Mouse (Mus musculus) bone marrow, adult 2 months (tissue): ENCODE results near the gene Retreg1. TPM values are rescaled to one million over a fixed set of nuclear protein-coding genes. Genes with fewer than 3 reads are reported as not detected.
A peak's percentile ranks its signal among the peaks of the same experiment; 100 is the strongest.

ENCODE experiments used
- H3K27ac ChIP-seq: fragments of 200-500 bp; 2 replicates; pipeline ENCODE4 v1.5.1; 2012; ENCODE audit warnings: low read depth, mild to moderate bottlenecking, control low read depth, inconsistent platforms, low read length; ENCODE audit not compliant: control insufficient read depth, poor library complexity, insufficient read depth
- H3K4me1 ChIP-seq: fragments of 200-500 bp; 2 replicates; pipeline ENCODE4 v1.6.1; 2011; ENCODE audit warnings: low read length; ENCODE audit not compliant: control insufficient read depth, insufficient read depth
- H3K4me3 ChIP-seq: fragments of 200-500 bp; replicated peaks from 2 replicates; pipeline ENCODE3; 2011; ENCODE audit warnings: mild to moderate bottlenecking, low read depth, low read length, control low read depth; ENCODE audit not compliant: control insufficient read depth
- CTCF ChIP-seq: fragments of 200-500 bp; IDR thresholded peaks from 2 replicates; pipeline ENCODE4 v1.5.1; 2011; ENCODE audit warnings: low read length, control low read depth; ENCODE audit not compliant: control insufficient read depth, insufficient read depth
- POLR2A ChIP-seq: fragments of 200-500 bp; IDR thresholded peaks from 2 replicates; pipeline ENCODE4 v1.6.1; 2011; ENCODE audit warnings: low read depth, mild to moderate bottlenecking, control low read depth, low read length, borderline replicate concordance; ENCODE audit not compliant: control insufficient read depth
- WGBS: fragments of 180-500 bp; shearing (Covaris S2); methylation state at CpG from one replicate; pipeline ENCODE4 v1.1.7; 2018; 5-methylcytosine and 5-hydroxymethylcytosine counted together
- polyA plus RNA-seq: library from polyadenylated mRNA; stranded (reverse); fragments of >200 nt; gene quantifications from 2 replicates; pipeline ENCODE4 v1.2.4, GENCODE M21; 2011; ENCODE audit warnings: low replicate concordance; ENCODE audit not compliant: missing spikeins, insufficient read depth, insufficient read length

Gene Retreg1
- polyA plus RNA-seq, 1 experiment = 7.7 TPM

DNA sequence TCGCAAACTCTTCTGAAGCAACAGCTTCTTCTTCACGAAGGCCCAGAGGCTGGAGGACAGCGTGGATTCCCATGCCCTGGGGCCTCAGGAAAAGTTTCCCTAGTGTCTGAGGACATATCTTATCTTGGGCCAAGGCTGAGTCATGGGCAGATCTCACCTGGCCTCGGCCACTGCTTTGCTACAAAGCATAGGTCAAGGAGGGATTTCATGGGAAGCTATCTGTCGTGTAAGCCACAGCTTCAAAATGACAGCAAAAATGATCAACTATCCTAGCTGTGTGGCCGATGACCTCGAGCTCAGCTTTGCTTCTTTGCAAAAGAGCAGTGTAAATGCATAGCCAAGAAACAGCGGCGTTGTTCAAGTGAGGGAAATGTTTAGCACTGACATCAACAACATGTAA, 89.5 kb downstream of the Retreg1 start:
- 71% methylated on average over 9 of the region's 9 CpGs for WGBS
- no peak overlapping the region for H3K4me3 ChIP-seq
- no peak overlapping the region for H3K27ac ChIP-seq
- no peaks in the 10 kb centered on the region for H3K4me1 ChIP-seq
- TF ChIP-seq POLR2A (no peak), CTCF (no peak)

DNA sequence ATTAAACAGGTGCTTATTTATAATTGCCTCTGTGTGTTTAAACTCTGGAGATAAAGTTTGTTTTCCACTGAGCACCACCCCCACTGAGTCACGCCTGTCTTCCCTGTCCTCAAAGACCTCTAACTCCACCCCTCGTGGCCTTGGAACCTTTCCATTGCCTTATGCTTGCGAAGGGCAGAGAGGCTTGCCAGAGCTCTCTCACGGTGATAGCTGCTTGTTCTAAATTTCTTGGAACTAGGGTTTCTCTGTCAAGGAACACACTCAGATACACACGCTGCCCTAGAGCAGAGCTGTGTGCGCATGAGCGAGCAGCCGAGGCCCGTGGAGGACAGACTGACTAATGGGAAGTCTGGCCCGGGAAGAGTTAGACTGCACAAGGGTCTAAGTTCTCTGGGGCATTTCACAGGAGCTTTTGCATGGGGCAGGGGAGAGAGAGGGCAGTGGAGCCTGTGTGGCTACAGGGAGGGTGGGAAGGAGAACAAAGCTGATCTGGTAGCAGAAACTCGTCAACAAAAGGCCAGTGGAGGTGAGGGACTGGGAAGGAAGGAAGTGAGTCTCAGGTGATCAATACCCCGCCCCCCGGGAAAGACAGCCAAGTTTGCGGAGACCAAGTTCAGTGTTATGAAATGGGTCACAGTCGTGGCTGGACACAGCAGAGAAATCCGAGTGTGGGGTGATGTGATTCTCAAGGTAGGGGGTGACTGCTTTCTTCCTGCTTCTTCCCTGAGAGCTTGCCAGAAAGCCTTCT, 90.1 kb downstream of the Retreg1 start:
- peak overlapping the region; percentile 5 for H3K4me3 ChIP-seq
- TF ChIP-seq CTCF (no peak), POLR2A (no peak)
- WGBS = 7% methylated on average over 16 of the region's 16 CpGs
- H3K4me1 ChIP-seq = no peaks in the 10 kb centered on the region
- H3K27ac ChIP-seq = peak overlapping the region; percentile 29

- H3K4me1 ChIP-seq = no peaks in the 10 kb centered on the region
- WGBS = 21% methylated on average over 7 of the region's 7 CpGs
- TF ChIP-seq CTCF (no peak), POLR2A (no peak)
- no peak overlapping the region for H3K4me3 ChIP-seq
- no peak overlapping the region for H3K27ac ChIP-seq
These were observed 90.7 kb downstream of the Retreg1 start for GRCm38 (mm10) chr15:25933685-25934108.

DNA sequence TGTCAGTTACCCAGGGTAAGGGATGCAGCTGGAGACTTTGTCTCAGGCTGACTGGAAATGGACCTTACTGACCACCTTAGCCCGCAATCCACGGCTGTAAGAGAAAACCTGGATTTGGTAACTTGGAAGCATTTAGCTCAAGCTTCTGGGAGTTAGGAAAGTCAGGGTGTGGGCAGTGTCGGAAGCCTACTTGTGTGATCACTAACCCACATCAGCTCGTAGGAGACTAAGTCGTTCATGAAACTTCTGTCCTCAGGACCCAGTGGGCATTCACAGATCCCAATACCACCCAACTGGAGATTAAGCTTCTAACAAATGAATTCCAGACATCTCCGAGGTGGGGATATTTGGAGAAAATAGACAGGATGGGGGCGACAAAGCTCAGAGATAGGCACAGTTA, 91.4 kb downstream of the Retreg1 start:
- no peak for TF ChIP-seq CTCF
- TF ChIP-seq POLR2A = no peak
- H3K4me1 ChIP-seq = no peaks in the 10 kb centered on the region
- no peak overlapping the region for H3K27ac ChIP-seq
- WGBS = 80% methylated on average over 7 of the region's 7 CpGs
- H3K4me3 ChIP-seq = no peak overlapping the region

GRCm38 (mm10) chr15:25938496-25938895, 95.5 kb downstream of the Retreg1 start:
- Histone ChIP-seq H3K27ac (no peak overlapping the region), H3K4me3 (no peak overlapping the region), H3K4me1 (peaks cover 1% of the 10 kb centered on the region; the same call in 1 of the 2 replicates)
- TF ChIP-seq POLR2A (no peak), CTCF (no peak)
- WGBS = 69% methylated on average over 7 of the region's 7 CpGs

DNA sequence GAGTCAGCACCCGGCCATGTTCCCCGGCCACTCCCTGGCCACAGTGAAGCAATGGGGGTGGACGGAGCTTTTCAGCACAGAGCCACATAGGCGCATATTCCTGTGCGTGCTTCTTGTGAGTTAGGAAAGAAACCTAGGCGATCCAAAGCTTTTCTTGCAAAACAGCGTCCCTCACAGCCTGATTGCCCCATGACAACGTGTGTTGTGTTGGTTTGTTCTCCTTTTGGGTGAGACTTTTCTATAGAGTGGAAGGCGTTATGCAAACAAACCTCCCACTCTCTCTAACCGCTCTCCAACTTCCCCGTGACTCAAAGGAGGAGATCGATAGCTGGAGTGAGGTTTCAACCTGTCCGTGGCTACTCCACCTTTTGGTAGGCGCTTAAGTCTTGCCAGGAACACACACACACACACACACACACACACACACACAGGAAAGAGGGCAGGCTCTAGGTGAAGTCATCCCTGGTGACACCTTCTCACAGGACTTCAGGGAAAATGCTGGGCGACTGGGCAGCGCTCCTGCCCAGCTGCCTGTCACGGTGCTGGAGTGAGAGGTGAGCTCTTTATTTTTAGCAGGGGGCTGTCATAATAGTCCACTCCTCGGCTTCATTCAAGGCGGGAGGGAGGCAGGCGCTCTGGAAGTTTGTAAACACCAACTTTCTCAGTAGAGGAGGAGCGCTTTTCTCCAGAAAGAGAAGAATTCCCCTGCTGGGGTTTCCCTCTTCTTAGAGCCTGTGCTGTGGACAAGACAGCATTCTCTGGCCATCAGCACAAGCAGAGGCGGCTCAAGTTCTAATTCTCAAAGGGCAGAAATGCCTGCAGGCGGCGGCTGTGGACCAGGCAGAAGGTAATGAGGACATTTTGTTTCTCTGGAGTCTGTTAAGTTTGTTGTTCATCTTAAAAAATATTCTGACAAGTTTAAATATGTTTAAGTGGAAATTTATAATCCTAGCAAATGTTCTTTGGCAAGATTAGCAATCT, 97.7 kb downstream of the Retreg1 start:
- peak overlapping the region; percentile 49 for H3K4me3 ChIP-seq
- no peak for TF ChIP-seq CTCF
- no peak for TF ChIP-seq POLR2A
- H3K4me1 ChIP-seq = peaks cover 1% of the 10 kb centered on the region; the same call in 1 of the 2 replicates
- H3K27ac ChIP-seq = peak overlapping the region; percentile 57
- 40% methylated on average over 24 of the region's 24 CpGs for WGBS

- Histone ChIP-seq H3K27ac (no peak overlapping the region), H3K4me1 (peaks cover 1% of the 10 kb centered on the region; the same call in 1 of the 2 replicates), H3K4me3 (no peak overlapping the region)
- TF ChIP-seq POLR2A = no peak
- no peak for TF ChIP-seq CTCF
- 76% methylated on average over 11 of the region's 11 CpGs for WGBS
These were observed 98.5 kb downstream of the Retreg1 start for GRCm38 (mm10) chr15:25941514-25941913.

GRCm38 (mm10) chr15:25942415-25942814, 99.4 kb downstream of the Retreg1 start:
- Histone ChIP-seq H3K4me1 (peaks cover 1% of the 10 kb centered on the region; the same call in 1 of the 2 replicates), H3K4me3 (no peak overlapping the region), H3K27ac (no peak overlapping the region)
- WGBS = 54% methylated on average over 4 of the region's 4 CpGs
- TF ChIP-seq CTCF (no peak), POLR2A (no peak)
